Mouse (Mus musculus): Measurements from ENCODE around the gene Src. TPM values are rescaled to one million over a fixed set of nuclear protein-coding genes. Genes with fewer than 3 reads are reported as not detected.

The Src gene
- polyA plus RNA-seq (2012; ENCODE audit: low replicate concordance), result 6.6 and 12.8 TPM in 2 replicates

GRCm38 (mm10) chr2:157418206-157418605 is at the start of gene Src:
Src (plus strand) TSS chr2:157418444.

Other genes with a start within 250 kb of the Src start
- gene Rbl1, start 213.9 kb upstream of the Src start, polyA plus RNA-seq (2012; ENCODE audit: low replicate concordance), result 4.4 and 5.2 TPM in 2 replicates
- gene Rpn2, start 139.4 kb upstream of the Src start, polyA plus RNA-seq (2012; ENCODE audit: low replicate concordance), result 41.9 and 62.9 TPM in 2 replicates
- 0.28 and 0.33 TPM in 2 replicates for gene Mroh8, start 138.9 kb upstream of the Src start, polyA plus RNA-seq (2012; ENCODE audit: low replicate concordance)
- gene Ghrh, start 70.9 kb upstream of the Src start, polyA plus RNA-seq (2012; ENCODE audit: low replicate concordance), result not detected in 2 replicates
- gene Manbal, start 50.9 kb upstream of the Src start, polyA plus RNA-seq (2012; ENCODE audit: low replicate concordance), result 44.1 and 73.4 TPM in 2 replicates
- not detected in 2 replicates for gene Nnat, start 141.6 kb downstream of the Src start, polyA plus RNA-seq (2012; ENCODE audit: low replicate concordance)
- 11.3 and 16.5 TPM in 2 replicates for gene Blcap, start 152.8 kb downstream of the Src start, polyA plus RNA-seq (2012; ENCODE audit: low replicate concordance)